Mouse (Mus musculus): ENCODE results near the gene Spink4. TPM values are rescaled to one million over a fixed set of nuclear protein-coding genes. Genes with fewer than 3 reads are reported as not detected.

Spink4 gene
- polyA plus RNA-seq (2016; fragmentation: Nextera tagmentation; extraction: Ambion mirVana): not detected in 2 replicates

DNA sequence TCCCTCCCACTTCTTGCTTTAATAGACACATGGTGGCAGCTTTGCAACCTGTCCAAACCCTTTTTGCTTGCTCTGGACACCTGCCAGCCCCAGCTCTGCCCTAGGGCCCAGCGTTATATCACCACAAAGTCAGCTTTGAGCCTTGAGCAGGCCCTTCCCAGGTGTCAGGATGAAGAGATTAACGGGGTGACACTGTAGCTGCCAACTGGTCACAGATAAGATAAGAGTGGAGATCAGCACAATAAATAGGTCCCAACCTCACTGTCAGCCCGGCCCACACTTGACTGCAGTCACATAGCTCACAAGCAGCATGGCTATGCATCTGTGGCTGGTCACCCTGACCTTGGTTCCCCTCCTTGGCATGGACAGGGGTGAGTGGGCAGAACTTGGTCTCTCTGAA is at the start of gene Spink4:
Spink4 (plus strand) TSS at position 268 of the 400 bp plus-strand sequence.
- Histone ChIP-seq H3K9me3 (replicated peaks) (no peaks in the 10 kb centered on the region), H3K36me3 (no peaks in the 10 kb centered on the region), H3K9ac (no peak within 1 kb of the TSS), H3K4me3 (no peak within 1 kb of the TSS), H3K27me3 (no peaks in the 10 kb centered on the region), H3K27ac (no peak within 1 kb of the TSS), H3K4me2 (replicated peaks) (no peak within 1 kb of the TSS), H3K4me1 (no peaks in the 10 kb centered on the region)
- ATAC-seq (ENCODE audit: low FRiP score): no peak
- WGBS: 65% methylated on average over 3 of the region's 3 CpGs

DNA sequence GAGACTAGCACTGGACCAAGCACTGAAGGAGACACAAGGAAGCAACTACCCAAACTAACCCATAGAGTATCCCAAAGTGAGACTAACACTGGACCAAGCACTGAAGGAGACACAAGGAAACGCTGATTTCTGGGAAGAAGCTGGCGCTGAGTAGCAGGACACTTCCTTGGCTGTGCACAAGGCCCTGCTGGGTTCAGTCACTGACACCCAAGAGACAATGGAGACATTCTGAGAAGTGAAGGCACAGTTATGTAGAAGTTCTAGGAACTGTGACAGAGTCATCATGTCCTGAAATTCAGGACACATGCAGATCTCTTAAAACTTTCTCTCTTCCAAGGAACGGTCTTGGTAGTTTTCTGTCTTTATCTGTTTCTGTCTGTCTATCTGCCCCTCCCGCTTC is 49.6 kb upstream of the Spink4 start:
- no peak overlapping the region for H3K27ac ChIP-seq
- H3K9ac ChIP-seq: no peak overlapping the region
- 85% methylated on average over 4 of the region's 4 CpGs for WGBS
- ATAC-seq (ENCODE audit: low FRiP score): no peak
- H3K36me3 ChIP-seq: no peaks in the 10 kb centered on the region
- no peaks in the 10 kb centered on the region for H3K9me3 ChIP-seq (replicated peaks)
- no peak overlapping the region for H3K4me3 ChIP-seq
- no peaks in the 10 kb centered on the region for H3K27me3 ChIP-seq
- H3K4me2 ChIP-seq (replicated peaks): no peak overlapping the region
- no peaks in the 10 kb centered on the region; the same call in 1 of the 2 replicates for H3K4me1 ChIP-seq

- no peak overlapping the region for H3K27ac ChIP-seq
- H3K4me2 ChIP-seq (replicated peaks): no peak overlapping the region
- 92% methylated on average over 3 of the region's 3 CpGs for WGBS
- H3K4me1 ChIP-seq: peaks cover 5% of the 10 kb centered on the region
- no peak for ATAC-seq (ENCODE audit: low FRiP score)
- no peaks in the 10 kb centered on the region for H3K27me3 ChIP-seq
- no peak overlapping the region for H3K9ac ChIP-seq
- no peaks in the 10 kb centered on the region for H3K36me3 ChIP-seq
- no peak overlapping the region for H3K4me3 ChIP-seq
- no peaks in the 10 kb centered on the region for H3K9me3 ChIP-seq (replicated peaks)
Measured at GRCm38 (mm10) chr4:40872129-40872528, 47.7 kb upstream of the Spink4 start.

DNA sequence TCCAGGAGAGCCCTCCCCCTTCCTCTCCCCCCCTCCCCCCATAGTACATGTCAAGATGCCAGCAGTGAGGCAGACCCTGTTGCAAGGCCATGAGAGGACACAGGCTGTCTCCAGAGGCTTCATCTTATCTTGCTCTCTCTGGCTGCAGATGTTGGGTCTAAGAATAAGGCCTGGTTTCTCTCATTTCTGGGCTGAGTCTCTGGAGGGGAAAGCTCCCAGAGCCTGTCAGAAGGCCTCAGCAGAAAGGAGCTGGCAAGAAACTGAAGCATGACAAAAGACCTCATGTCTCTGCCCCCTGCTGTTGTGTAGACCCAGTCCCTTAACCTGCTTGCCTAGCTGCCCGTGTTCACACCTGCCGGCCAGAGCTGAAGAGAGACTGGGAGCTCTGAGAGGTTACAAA is 46.5 kb upstream of the Spink4 start:
- H3K36me3 ChIP-seq: no peaks in the 10 kb centered on the region
- 81% methylated on average over 2 of the region's 2 CpGs for WGBS
- ATAC-seq (ENCODE audit: low FRiP score): no peak
- H3K4me3 ChIP-seq: no peak overlapping the region
- no peaks in the 10 kb centered on the region for H3K27me3 ChIP-seq
- no peak overlapping the region for H3K9ac ChIP-seq
- no peak overlapping the region for H3K4me2 ChIP-seq (replicated peaks)
- H3K27ac ChIP-seq: no peak overlapping the region
- H3K4me1 ChIP-seq: peaks cover 7% of the 10 kb centered on the region
- no peaks in the 10 kb centered on the region for H3K9me3 ChIP-seq (replicated peaks)

DNA sequence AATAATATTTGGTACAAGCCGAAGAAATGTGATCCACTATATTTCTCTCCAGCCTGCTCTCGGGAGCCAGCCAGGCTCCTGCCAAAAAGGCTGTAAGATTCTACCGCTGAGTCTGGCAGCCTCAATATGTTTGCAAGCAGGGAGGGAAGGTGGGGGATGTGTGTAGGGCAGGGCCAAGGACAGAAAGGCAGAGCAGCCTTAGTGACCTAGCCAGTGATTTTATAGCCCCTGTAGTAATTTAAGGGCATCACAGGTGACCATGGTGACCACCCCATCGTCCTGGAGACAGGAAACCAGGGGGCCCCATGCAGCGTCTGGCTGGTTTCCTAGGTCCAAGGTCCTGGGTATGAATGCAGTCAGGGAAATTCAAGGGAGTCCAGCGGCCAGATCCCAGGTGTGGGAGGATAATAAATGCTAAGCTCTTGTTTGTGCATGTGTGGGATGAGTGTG is 45.7 kb upstream of the Spink4 start:
- Histone ChIP-seq H3K27ac (no peak overlapping the region), H3K36me3 (no peaks in the 10 kb centered on the region), H3K27me3 (no peaks in the 10 kb centered on the region), H3K4me3 (no peak overlapping the region), H3K9me3 (replicated peaks) (no peaks in the 10 kb centered on the region), H3K4me1 (peaks cover 7% of the 10 kb centered on the region), H3K9ac (no peak overlapping the region), H3K4me2 (replicated peaks) (no peak overlapping the region)
- WGBS: 52% methylated on average over 6 of the region's 6 CpGs
- no peak for ATAC-seq (ENCODE audit: low FRiP score)

GRCm38 (mm10) chr4:40874794-40875552 is 44.9 kb upstream of the Spink4 start:
- Histone ChIP-seq H3K4me1 (peaks cover 7% of the 10 kb centered on the region), H3K27ac (no peak overlapping the region), H3K9me3 (replicated peaks) (no peaks in the 10 kb centered on the region), H3K4me2 (replicated peaks) (no peak overlapping the region), H3K36me3 (no peaks in the 10 kb centered on the region), H3K9ac (no peak overlapping the region), H3K27me3 (no peaks in the 10 kb centered on the region), H3K4me3 (no peak overlapping the region)
- no peak for ATAC-seq (ENCODE audit: low FRiP score)
- 88% methylated on average over 5 of the region's 5 CpGs for WGBS

- Histone ChIP-seq H3K9me3 (replicated peaks) (no peaks in the 10 kb centered on the region), H3K27ac (no peak overlapping the region), H3K9ac (no peak overlapping the region), H3K36me3 (no peaks in the 10 kb centered on the region), H3K27me3 (no peaks in the 10 kb centered on the region), H3K4me2 (replicated peaks) (no peak overlapping the region), H3K4me3 (no peak overlapping the region), H3K4me1 (peaks cover 7% of the 10 kb centered on the region)
- ATAC-seq (ENCODE audit: low FRiP score): no peak
- WGBS: 89% methylated on average over 20 of the region's 20 CpGs
Measured at GRCm38 (mm10) chr4:40875842-40876241, 44.0 kb upstream of the Spink4 start.

DNA sequence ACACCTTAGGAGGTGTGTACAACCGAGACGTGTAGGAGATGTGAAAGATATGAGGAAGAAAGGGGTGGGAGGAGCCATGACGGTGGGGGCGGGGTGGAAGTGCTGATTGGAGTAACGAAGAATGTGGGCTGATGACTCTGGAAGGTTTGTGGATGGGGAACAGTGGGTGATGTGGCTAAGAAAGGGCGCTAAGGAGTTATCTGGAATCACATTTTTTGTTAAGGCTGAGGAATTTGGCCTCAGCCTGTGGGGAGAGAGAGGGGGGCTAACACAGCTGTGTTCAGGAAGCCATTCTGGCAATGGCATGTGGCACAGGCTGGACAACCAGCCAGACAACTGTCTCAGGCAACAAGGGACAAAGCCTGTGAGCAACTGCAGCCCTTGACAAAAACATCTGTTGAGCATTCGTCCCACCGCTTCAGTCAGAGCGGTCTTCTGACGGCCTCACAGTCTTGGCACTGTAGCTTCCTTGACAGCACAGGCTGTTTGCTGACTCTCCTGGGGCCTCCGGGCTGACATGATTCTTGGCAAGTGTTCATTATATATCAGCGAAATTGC is 43.0 kb upstream of the Spink4 start:
- H3K9me3 ChIP-seq (replicated peaks): no peaks in the 10 kb centered on the region
- WGBS: 45% methylated on average over 12 of the region's 12 CpGs
- H3K9ac ChIP-seq: no peak overlapping the region
- H3K27ac ChIP-seq: no peak overlapping the region
- no peaks in the 10 kb centered on the region for H3K36me3 ChIP-seq
- H3K4me1 ChIP-seq: peaks cover 7% of the 10 kb centered on the region
- 0 out of 2 replicates have a peak overlapping the region, but pooled peaks have one; percentile 1 for H3K4me2 ChIP-seq (replicated peaks)
- ATAC-seq (ENCODE audit: low FRiP score): no peak
- no peaks in the 10 kb centered on the region for H3K27me3 ChIP-seq
- no peak overlapping the region for H3K4me3 ChIP-seq

DNA sequence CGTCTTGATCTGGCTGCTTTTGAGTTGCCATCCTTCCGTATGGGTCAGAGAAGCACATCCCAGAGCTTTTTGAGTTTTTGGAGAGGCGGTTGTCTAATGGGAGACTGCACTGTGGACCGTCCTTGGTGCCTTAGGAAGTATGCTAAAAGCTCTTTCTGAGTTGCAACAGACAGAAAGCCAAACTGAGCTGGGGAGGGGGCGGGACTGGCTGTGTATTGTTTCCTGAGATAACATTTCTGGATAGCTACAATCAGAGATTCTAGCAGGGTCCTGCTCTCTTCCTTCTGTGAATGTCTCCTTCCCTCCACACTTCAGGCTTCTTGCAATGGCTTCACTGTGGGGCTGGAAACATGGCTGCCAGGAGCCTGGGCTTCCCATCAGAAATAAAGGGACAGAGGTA is 42.3 kb upstream of the Spink4 start:
- no peak for ATAC-seq (ENCODE audit: low FRiP score)
- Histone ChIP-seq H3K36me3 (no peaks in the 10 kb centered on the region), H3K9me3 (replicated peaks) (no peaks in the 10 kb centered on the region), H3K4me2 (replicated peaks) (no peak overlapping the region), H3K4me3 (no peak overlapping the region), H3K27me3 (no peaks in the 10 kb centered on the region), H3K27ac (no peak overlapping the region), H3K9ac (no peak overlapping the region), H3K4me1 (peaks cover 7% of the 10 kb centered on the region)
- 82% methylated on average over 5 of the region's 5 CpGs for WGBS

DNA sequence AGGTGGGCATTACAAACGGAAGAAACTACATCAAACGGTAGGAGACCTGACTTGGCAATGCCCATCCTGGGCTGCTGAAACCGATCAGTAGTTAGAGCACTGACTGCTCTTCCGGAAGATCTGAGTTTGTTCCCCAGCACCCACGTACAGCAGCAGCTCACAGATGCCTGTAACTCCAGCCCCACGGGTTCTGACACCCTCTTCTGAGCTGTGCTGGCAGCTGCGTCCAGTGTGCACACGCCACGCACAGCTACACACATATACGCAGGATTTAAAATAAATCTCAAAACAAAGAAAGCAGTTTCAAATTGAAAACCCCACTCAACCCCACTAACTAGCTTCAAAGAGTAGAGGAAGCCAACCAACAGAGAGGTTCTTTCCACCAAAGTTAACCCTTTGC is 36.7 kb upstream of the Spink4 start:
- H3K27ac ChIP-seq: no peak overlapping the region
- H3K9me3 ChIP-seq (replicated peaks): no peaks in the 10 kb centered on the region
- H3K9ac ChIP-seq: no peak overlapping the region
- no peak overlapping the region for H3K4me2 ChIP-seq (replicated peaks)
- H3K27me3 ChIP-seq: no peaks in the 10 kb centered on the region
- H3K4me3 ChIP-seq: no peak overlapping the region
- H3K4me1 ChIP-seq: no peaks in the 10 kb centered on the region
- 86% methylated on average over 10 of the region's 10 CpGs for WGBS
- no peak for ATAC-seq (ENCODE audit: low FRiP score)
- no peaks in the 10 kb centered on the region for H3K36me3 ChIP-seq

GRCm38 (mm10) chr4:40884282-40885165 is 35.3 kb upstream of the Spink4 start:
- H3K27me3 ChIP-seq: no peaks in the 10 kb centered on the region
- 84% methylated on average over 12 of the region's 12 CpGs for WGBS
- no peak for ATAC-seq (ENCODE audit: low FRiP score)
- H3K4me3 ChIP-seq: no peak overlapping the region
- H3K36me3 ChIP-seq: no peaks in the 10 kb centered on the region
- H3K9me3 ChIP-seq (replicated peaks): no peaks in the 10 kb centered on the region
- no peak overlapping the region for H3K9ac ChIP-seq
- no peak overlapping the region for H3K4me2 ChIP-seq (replicated peaks)
- H3K4me1 ChIP-seq: no peaks in the 10 kb centered on the region
- H3K27ac ChIP-seq: no peak overlapping the region

DNA sequence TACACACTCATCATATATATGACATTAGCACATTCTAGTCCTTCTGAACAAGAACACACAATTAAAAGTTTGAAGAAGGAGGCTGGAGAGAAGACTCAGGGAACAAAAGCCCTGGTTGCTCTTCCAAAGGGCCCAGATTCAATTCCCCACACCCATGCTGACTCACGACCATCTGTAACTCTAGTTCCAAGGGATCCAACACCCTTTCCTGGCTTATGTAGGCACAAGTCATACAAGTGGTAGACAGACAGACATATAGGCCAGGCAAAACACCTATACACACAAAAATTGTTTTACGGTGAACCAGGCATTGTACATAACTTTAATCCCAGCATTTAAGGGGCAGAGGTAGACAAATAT is 34.7 kb upstream of the Spink4 start:
- WGBS: 87% methylated on average over 2 of the region's 2 CpGs
- Histone ChIP-seq H3K27ac (no peak overlapping the region), H3K27me3 (no peaks in the 10 kb centered on the region), H3K9me3 (replicated peaks) (no peaks in the 10 kb centered on the region), H3K4me3 (no peak overlapping the region), H3K4me2 (replicated peaks) (no peak overlapping the region), H3K4me1 (no peaks in the 10 kb centered on the region), H3K9ac (no peak overlapping the region), H3K36me3 (no peaks in the 10 kb centered on the region)
- no peak for ATAC-seq (ENCODE audit: low FRiP score)

All from hindbrain, embryonic 12.5 days (tissue).